Mouse (Mus musculus) left cerebral cortex, postnatal 36 days (tissue): ENCODE results near the gene Aebp2. TPM values are rescaled to one million over a fixed set of nuclear protein-coding genes. Genes with fewer than 3 reads are reported as not detected.
A peak's percentile ranks its signal among the peaks of the same experiment; 100 is the strongest.

Experiments
- DNase-seq, 2 experiments: peaks; one replicate each; pipeline ENCODE4 v3.0.0; 2021 to 2022; ENCODE audit warnings: low spot score in 2 of 2, mixed read lengths in 1 of 2
- intact Hi-C: fragments of 180-260 bp; cut with DNase I; formaldehyde crosslinking; loops from one replicate; pipeline ENCODE4 v1.15.1; 2025
- total RNA-seq, 2 experiments: library from RNA; stranded (reverse); gene quantifications; 2 replicates each; pipeline ENCODE4 v1.2.3; 2021

Aebp2 gene
- total RNA-seq, 2 experiments from 2014 or later, result 55.8 to 68.0 TPM

DNA sequence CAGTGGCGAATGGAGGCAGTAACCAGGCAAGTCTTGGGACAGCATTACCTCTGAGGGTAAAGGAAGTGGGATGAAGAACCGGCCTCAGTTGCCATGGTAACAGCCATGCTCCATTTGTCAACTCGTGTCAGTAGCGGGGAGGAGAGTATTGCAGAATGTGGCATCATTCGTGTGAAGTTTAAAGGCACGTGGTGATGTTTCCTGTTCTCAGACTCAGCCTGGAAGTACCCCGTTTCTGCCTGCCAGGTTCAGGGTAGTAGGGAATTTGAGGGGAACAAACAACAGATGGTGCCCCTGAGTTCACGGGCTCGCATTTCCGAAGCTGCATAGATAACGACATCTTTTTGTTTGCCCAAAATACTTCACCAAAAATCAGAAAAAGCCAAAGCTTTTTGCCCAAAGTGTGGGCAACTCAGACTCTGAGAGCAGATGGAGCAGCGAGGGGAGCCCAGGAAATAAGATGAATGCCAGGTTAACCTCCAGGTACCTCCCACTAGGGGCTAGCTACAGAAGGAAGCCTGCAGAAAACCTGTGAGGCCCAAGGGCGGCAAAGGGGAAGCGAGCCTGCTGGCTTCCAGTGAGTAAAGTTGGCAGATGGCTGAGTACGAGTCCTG, 56.3 kb downstream of the Aebp2 start:
- peak; percentile 32 to 35 for DNase-seq
- intact Hi-C loops, result no loop called here

- intact Hi-C loops, result no loop called here
- DNase-seq, result no peak
Measured at GRCm38 (mm10) chr6:140680713-140681112, 58.2 kb downstream of the Aebp2 start.

GRCm38 (mm10) chr6:140682829-140683228, 60.4 kb downstream of the Aebp2 start:
- intact Hi-C loops, result no loop called here
- no peak for DNase-seq

DNA sequence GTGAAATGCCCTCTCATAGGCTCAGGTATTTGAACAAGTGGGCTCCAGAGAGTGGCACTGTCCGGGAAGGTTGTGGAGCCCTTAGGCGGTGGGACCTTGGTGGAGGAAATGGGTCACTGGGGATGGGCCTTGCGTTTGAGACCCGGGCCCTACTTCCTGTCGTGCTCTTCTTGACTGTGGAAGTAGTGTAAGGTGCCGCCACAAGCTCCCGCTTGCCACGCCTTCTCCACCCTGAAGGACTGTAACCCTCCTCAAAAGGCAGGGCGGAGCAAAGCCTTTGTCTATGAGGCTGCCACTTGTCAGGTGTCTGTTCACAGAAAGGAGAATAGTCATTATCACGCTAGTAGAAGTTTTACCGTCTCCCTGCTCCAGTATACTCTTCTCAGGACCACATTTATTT, 61.9 kb downstream of the Aebp2 start:
- intact Hi-C loops, result no loop called here
- no peak for DNase-seq

DNA sequence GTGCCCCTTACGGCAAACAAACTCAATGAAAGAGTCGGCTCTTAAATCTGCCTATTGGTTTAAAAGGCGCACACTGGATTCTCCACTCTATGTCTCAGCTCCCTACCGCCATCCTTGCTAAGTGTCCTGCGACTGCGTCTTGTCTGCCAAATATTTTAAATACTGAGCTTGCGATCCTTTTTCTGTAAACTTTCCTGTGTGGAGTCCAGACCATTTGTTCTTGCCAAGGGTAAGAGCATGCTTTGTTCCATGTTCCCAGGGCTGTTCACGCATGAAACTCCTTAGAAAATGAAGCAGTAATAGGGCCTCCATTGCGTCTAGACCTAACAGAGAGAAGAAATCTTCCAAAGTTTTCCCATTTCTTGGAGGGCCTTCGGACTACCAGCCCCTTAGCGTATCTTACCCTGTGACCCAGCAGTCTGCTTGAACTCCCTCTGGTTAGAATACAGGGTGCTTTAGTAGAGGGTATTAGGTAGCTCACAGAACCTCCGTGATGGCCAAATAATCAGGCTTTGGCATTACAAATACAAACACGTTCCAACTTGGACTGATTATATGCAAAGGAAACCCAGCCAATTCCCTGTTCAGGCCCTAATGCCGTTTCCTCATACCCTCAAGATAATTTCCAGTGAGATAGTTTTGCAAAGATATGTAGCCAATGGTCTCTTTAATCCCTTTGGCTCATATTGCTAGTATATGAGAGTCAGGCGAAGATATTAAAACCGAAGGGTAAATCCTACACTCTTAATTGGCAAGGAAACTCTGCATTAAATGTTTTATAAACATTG, 67.3 kb downstream of the Aebp2 start:
- intact Hi-C loops, result no loop called here

DNA sequence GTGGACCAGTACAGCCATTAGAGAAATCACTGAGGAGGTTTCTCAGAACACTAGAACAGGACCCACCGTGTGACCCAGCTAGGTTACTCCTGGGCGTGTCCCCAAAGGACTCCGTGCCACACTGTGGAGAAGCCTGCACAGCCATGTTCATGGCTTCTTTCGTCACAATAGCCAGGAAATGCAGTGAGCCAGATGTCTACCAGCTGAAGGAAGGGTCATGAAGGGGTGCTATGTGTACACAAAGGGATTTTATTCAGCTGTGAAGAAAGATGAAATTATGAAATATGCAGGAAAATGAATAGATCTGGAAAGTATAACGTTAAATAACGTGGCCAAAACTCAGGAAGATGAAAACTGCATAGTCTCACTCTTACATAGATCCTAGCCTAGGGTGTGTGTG, 69.7 kb downstream of the Aebp2 start:
- no peak for DNase-seq
- intact Hi-C loops, result no loop called here

More for the DNA sequence above, 67.3 kb downstream of the Aebp2 start:
- DNase-seq, result no peak

GRCm38 (mm10) chr6:140696192-140696879, 73.9 kb downstream of the Aebp2 start:
- intact Hi-C loops, result no loop called here
- DNase-seq, result no peak

- intact Hi-C loops, result no loop called here
Measured at GRCm38 (mm10) chr6:140697994-140698393, 75.5 kb downstream of the Aebp2 start.

DNA sequence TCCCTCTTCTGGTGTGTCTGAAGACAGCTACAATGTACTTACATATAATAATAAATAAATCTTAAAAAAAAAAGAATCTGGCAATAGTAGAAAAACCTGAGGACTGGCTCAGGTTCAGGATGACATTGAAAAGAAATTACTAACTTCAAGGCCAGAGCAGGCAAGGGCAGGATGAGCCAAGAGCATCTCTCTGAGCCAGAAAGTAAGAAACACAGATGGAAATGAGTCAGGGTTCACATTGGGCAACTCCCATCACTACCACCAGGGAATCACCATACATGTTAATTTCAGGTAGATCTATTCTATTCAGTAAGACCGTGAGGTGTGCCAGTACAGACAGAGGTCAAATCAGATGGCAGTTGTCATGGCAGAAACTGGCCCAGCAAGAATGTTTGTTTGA, 76.1 kb downstream of the Aebp2 start:
- no peak for DNase-seq
- intact Hi-C loops, result no loop called here

More at GRCm38 (mm10) chr6:140697994-140698393, 75.5 kb downstream of the Aebp2 start:
- DNase-seq, result peak; percentile 22 to 30

DNA sequence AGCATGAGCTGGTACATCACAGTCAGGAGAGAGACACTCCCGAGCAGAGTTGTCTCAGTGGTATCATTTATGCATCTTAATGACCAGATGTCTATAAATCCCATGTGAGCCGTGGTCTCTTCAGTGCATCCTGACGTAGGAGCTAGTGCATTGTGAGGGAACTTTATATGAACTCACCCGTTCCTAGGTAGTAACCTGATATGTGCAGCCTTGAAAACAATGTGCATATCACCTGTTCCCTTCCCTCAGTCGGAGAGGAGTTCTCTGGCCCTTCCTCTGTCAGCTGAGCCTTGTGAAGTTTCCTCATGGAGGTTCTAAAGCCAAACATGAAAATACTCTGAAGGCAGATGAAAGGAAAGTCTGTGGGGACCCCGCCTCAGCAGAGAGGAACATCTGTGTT, 78.8 kb downstream of the Aebp2 start:
- intact Hi-C loops, result no loop called here
- DNase-seq, result no peak

- no peak for DNase-seq
- intact Hi-C loops, result no loop called here
Measured at GRCm38 (mm10) chr6:140705132-140705531, 82.7 kb downstream of the Aebp2 start.

- intact Hi-C loops, result no loop called here
- no peak for DNase-seq
Measured at GRCm38 (mm10) chr6:140706056-140706455, 83.6 kb downstream of the Aebp2 start.

- no peak for DNase-seq
Measured at GRCm38 (mm10) chr6:140708059-140708458, 85.6 kb downstream of the Aebp2 start.

DNA sequence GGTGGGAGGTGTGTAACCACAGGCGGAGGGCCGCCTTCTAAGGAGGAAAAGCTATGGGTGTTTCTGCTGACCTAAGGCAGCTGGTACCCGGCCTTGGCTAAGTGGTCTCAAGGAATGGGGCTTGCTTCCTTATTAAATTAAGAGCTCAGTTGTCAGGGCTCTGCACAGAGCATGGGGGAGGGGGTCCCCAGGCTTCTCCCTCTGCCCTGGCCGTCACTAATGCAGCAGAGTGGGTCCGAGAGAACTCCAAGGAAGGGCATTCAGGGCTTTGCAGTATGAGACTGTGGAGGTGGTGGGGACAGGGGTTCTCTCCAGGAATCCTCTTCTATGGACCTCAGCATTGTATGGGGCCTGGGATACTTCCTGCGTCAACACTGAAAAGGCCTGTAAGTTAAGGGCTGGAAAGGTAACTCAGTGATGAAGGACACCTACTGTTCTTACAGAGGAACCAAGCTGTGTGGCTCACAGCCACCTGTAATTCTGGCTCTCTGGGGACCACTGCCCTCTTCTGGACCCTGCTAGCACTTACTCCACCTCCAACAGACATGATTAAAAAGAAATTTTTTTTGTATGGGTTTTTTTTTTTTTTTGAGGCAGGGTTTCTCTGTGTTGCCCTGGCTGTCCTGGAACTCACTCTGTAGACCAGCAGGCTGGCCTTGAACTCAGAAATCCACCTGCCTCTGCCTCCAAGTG, 87.1 kb downstream of the Aebp2 start:
- DNase-seq, result no peak
- intact Hi-C loops, result loop anchor here (5.0 kb wide), 1 partner anchor 863 kb away; no protein-coding TSS in a partner anchor

More at GRCm38 (mm10) chr6:140708059-140708458, 85.6 kb downstream of the Aebp2 start:
- intact Hi-C loops, result no loop called here

- DNase-seq, result peak; percentile 46 to 58
- intact Hi-C loops, result loop anchor here (5.0 kb wide), 1 partner anchor 860 kb away; no protein-coding TSS in a partner anchor
Measured at GRCm38 (mm10) chr6:140712754-140713153, 90.3 kb downstream of the Aebp2 start.

DNA sequence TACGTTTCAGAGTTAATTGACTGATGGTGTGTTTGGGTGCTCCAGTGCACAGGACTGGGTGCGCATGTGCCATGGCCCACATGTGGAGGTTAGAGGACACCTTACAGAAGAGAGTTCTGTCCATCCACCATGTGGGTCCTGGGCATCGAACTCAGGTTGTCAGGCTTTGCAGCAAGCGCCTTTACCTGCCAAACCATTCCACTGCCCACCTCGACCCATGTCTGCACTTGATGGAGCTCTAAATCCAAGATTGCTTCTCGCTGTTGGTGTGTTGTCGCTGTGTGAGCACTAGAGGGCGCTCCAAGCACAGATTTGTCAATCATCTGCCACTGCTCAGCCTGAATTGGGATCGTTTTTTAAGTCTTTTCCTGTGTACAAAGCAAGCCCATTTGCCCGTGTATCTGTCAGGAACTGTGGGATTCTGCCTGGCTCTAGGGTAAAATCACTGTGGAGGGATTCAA, 92.5 kb downstream of the Aebp2 start:
- intact Hi-C loops, result loop anchor here (5.0 kb wide), 1 partner anchor 857 kb away; no protein-coding TSS in a partner anchor
- peak; percentile 60 to 71 for DNase-seq

GRCm38 (mm10) chr6:140722058-140722457, 99.6 kb downstream of the Aebp2 start:
- intact Hi-C loops, result no loop called here
- DNase-seq, result no peak
